Mouse (Mus musculus) small intestine, adult 2 months (tissue): ENCODE data around the gene Pou2f1. TPM values are rescaled to one million over a fixed set of nuclear protein-coding genes. Genes with fewer than 3 reads are reported as not detected.

Source experiments
- H3K27ac ChIP-seq: fragments of 200-500 bp; 2 replicates; pipeline ENCODE4 v1.5.1; 2012; ENCODE audit warnings: low read depth, low read length, control low read depth, inconsistent platforms; ENCODE audit not compliant: insufficient read depth
- H3K27me3 ChIP-seq: fragments of 200-500 bp; 2 replicates; pipeline ENCODE4 v1.6.1; 2012; ENCODE audit warnings: mild to moderate bottlenecking, moderate library complexity, low read length, inconsistent platforms; ENCODE audit not compliant: control insufficient read depth, insufficient read depth
- H3K36me3 ChIP-seq: fragments of 200-500 bp; 2 replicates; pipeline ENCODE4 v1.6.1; 2012; ENCODE audit warnings: mild to moderate bottlenecking, low read length, control low read depth, inconsistent platforms; ENCODE audit not compliant: control insufficient read depth, insufficient read depth
- H3K4me1 ChIP-seq: fragments of 200-500 bp; 2 replicates; pipeline ENCODE4 v1.6.1; 2012; ENCODE audit warnings: low read length, inconsistent platforms, mixed read lengths; ENCODE audit not compliant: control insufficient read depth, insufficient read depth, insufficient read length
- H3K4me3 ChIP-seq: fragments of 200-500 bp; 2 replicates; pipeline ENCODE4 v1.5.1; 2012; ENCODE audit warnings: low read depth, mild to moderate bottlenecking, control low read depth, inconsistent platforms, low read length, moderate library complexity
- CTCF ChIP-seq: fragments of 200-500 bp; IDR thresholded peaks from 2 replicates; pipeline ENCODE4 v1.5.1; 2012; ENCODE audit warnings: low read depth, mild to moderate bottlenecking, control low read depth, inconsistent platforms, low read length, moderate library complexity, mixed read lengths; ENCODE audit not compliant: insufficient replicate concordance, insufficient read length; ENCODE audit errors: extremely low read depth
- POLR2A ChIP-seq: fragments of 200-500 bp; IDR thresholded peaks from 2 replicates; pipeline ENCODE4 v1.6.1; 2012; ENCODE audit warnings: low read depth, mild to moderate bottlenecking, control low read depth, inconsistent platforms, low read length, moderate library complexity
- WGBS: fragments of 180-500 bp; shearing (Covaris S2); methylation state at CpG from one replicate; pipeline ENCODE4 v1.1.7; 2018; 5-methylcytosine and 5-hydroxymethylcytosine counted together
- polyA plus RNA-seq: library from polyadenylated mRNA; depleted of rRNA; stranded (reverse); fragments of >200 nt; gene quantifications from 2 replicates; pipeline ENCODE4 v1.2.3, GENCODE M21; 2012

Gene Pou2f1
- polyA plus RNA-seq, 1 experiment = 17.6 TPM

DNA sequence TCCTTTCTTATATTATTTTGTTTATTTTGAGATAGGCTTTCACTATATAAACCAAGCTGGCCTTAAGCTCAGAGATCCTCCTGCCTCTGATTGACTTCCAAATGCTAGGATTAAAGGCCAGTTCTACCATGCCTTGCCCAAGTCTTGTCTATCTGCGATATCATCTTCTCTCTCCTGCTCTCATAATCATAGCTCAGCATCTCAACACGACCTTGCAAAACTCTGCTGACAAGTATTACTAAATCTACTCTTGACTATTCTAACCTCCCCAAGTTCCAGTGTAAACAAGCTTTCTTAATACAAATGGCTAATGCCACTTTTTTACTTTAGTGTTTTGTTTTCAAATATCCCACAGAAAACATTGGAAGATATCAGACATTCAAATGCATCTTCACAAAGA lies 94.3 kb downstream of the Pou2f1 start:
- 87% methylated on average over 2 of the region's 2 CpGs for WGBS
- peaks cover 24% of the 10 kb centered on the region for H3K36me3 ChIP-seq

DNA sequence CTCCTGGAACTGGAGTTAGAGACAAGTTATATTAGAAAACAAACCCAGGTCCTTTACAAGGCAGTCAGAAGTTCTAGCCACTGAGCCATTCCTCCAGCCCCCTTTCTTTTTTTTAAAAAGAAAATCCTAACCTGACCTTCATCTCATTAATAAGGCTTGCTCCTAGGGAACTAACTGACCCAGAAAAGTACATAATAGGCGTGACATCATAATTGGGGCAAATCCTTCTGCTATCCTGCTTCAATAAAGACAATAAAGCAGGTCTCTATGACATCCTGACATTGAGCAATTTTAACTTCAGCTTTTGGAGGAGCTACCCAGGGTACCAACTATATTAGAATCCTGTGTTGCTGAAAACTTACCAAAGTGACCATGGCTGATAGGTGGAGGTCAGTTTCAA lies 98.9 kb downstream of the Pou2f1 start:
- Histone ChIP-seq H3K36me3 (peaks cover 36% of the 10 kb centered on the region), H3K4me3 (no peak overlapping the region), H3K4me1 (no peaks in the 10 kb centered on the region), H3K27ac (no peak overlapping the region), H3K27me3 (no peaks in the 10 kb centered on the region)
- TF ChIP-seq CTCF = no peak
- TF ChIP-seq POLR2A = no peak
- 73% methylated on average over 1 of the region's 1 CpGs for WGBS

More for the DNA sequence above, 94.3 kb downstream of the Pou2f1 start:
- no peaks in the 10 kb centered on the region for H3K4me1 ChIP-seq
- TF ChIP-seq POLR2A (no peak), CTCF (no peak)
- no peaks in the 10 kb centered on the region for H3K27me3 ChIP-seq
- H3K4me3 ChIP-seq = no peak overlapping the region
- no peak overlapping the region for H3K27ac ChIP-seq

DNA sequence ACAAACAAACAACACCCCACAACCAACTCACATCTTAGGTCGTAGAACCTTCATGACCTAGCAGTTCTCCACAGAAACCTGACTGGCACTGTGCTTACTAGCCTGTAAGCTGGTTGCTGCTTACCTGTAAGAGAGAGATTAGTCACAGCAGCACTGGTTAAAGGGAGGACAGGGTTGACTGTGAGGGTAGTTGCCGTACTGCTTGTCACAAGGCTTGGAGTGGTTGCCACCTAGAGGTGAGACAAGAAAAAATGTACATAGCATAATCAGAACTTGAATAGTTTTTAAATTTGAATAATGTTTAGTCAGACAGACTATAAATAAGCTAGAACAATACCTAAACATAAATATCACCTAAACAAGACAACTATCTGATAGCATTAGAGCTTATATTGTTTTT lies 110.8 kb downstream of the Pou2f1 start:
- WGBS = 91% methylated on average over 2 of the region's 2 CpGs
- peaks cover 27% of the 10 kb centered on the region for H3K36me3 ChIP-seq
- H3K27ac ChIP-seq = no peak overlapping the region
- TF ChIP-seq CTCF = no peak
- no peak for TF ChIP-seq POLR2A
- H3K27me3 ChIP-seq = no peaks in the 10 kb centered on the region
- H3K4me3 ChIP-seq = no peak overlapping the region
- no peaks in the 10 kb centered on the region for H3K4me1 ChIP-seq

DNA sequence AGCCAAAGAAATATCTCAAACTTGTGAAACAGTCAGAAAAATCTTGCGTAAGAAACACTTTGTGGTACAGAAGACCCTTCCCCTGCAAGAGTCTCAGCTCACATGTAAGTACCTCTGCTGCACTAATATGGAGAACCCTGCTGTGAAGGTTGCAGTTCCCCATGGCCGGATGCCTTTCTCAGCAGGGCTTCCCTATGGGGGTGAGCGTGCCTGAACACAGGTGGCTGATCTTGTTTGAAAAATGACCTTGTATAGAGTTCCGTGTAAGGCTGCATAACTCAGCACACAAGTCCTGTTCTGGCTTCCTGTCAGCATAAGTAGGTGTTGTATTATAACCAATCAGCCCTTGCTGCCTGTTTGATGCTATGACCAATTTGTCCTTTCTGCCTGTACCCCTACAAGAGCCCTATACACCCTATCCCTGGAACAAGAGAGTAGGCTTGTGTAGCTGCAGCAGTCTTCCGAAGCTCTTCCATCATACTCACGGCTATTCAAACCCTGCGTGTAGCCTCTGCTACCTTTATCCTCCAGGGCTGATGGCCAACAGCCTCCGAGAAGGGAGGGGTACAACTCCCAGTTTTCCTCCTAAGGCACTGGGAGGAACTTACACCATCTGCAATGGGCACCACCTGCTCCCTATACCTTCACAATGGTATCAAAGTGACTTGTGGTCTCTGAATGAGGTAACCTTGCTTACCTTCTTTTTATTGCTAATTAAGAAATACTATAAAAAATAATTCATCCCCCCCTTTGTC lies 120.2 kb downstream of the Pou2f1 start:
- no peak for TF ChIP-seq POLR2A
- no peak for TF ChIP-seq CTCF

DNA sequence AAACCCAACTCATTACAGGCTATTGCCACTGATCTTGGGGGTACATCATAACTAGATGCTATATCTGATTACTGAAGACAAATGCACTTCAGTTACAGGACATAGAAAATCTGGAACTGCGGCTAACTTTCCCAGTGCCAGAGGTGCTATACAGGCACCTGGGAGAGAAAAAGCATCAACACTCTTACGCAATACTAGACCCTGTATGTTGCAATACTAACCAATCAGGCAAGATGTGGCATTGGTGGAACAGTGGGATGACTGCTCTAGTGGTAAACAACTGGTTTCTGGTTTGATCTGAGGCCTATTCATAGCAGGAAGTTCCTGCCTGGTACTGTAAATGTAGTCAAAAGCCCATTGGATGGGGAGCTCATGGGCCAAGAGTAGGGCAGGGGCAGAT lies 123.7 kb downstream of the Pou2f1 start:
- TF ChIP-seq CTCF (no peak), POLR2A (no peak)
- H3K27me3 ChIP-seq = no peaks in the 10 kb centered on the region
- H3K27ac ChIP-seq = no peak overlapping the region
- no peaks in the 10 kb centered on the region for H3K4me1 ChIP-seq
- WGBS = 99% methylated on average over 2 of the region's 2 CpGs
- H3K36me3 ChIP-seq = peaks cover 28% of the 10 kb centered on the region
- H3K4me3 ChIP-seq = no peak overlapping the region

More for the DNA sequence above, 120.2 kb downstream of the Pou2f1 start:
- Histone ChIP-seq H3K4me1 (no peaks in the 10 kb centered on the region), H3K27ac (no peak overlapping the region), H3K36me3 (peaks cover 17% of the 10 kb centered on the region), H3K27me3 (no peaks in the 10 kb centered on the region), H3K4me3 (no peak overlapping the region)
- WGBS = 82% methylated on average over 8 of the region's 8 CpGs

DNA sequence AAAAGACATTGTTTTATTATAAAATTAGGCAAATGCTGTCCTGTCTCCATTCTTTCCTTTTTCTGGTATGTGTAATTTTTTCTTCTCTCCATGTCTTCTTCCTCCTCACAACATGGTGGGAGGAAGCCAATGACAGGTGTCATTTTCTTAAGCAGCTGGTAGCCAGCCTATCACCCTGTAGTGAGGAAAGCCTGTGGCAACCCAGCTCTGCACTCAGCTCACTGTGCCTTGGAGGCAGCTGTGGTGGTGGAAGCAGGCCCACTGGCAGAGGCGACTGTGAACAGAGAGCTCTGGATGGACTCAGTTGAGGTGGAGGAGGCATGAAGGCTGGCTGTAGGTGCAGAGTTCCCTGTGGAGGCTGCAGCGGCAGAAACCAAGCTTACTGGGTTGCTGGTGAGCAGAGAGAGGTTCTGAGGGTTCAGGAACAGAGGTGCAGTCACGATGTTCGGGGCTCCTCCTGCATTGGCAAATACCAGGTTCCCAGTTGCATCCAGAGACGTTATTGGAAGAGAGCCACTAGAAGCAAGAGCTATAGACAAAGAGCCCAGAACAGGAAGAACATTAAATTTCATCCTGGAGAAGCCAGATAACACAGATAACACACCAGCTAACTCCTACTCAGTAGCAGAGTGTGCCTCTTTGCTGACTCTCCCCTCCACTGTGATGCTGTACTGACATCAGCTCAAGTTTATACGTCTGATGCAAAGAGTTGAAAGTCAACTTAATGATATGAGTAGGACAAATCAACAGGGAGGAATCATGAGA lies 126.8 kb downstream of the Pou2f1 start:
- H3K4me3 ChIP-seq = no peak overlapping the region
- H3K27ac ChIP-seq = no peak overlapping the region
- H3K27me3 ChIP-seq = no peaks in the 10 kb centered on the region
- H3K36me3 ChIP-seq = peaks cover 23% of the 10 kb centered on the region
- no peak for TF ChIP-seq CTCF
- no peak for TF ChIP-seq POLR2A
- H3K4me1 ChIP-seq = no peaks in the 10 kb centered on the region
- WGBS = 81% methylated on average over 6 of the region's 6 CpGs

DNA sequence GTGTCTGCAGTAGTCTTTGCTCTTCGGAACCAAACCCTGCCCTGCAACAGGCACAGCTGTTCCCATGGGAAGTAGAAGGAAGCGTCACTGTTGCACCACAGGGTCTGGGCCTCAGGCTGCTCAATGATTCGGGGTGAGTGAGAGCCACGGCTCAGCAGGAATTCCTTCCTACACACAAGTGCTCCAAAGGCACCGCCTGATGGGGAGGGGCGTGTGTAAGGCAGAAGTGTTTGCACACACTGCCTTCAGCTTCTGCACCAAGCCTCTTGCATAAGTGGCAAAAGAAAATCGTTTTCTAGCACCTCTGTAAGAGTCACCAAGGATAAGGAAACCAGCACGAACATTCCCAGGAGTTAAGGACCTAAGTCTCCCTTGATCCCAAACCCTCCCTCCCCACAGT lies 127.8 kb downstream of the Pou2f1 start:
- WGBS = 64% methylated on average over 8 of the region's 8 CpGs
- no peak for TF ChIP-seq CTCF
- TF ChIP-seq POLR2A = no peak
- no peak overlapping the region for H3K27ac ChIP-seq
- H3K4me1 ChIP-seq = no peaks in the 10 kb centered on the region
- H3K4me3 ChIP-seq = no peak overlapping the region
- H3K36me3 ChIP-seq = peaks cover 20% of the 10 kb centered on the region
- no peaks in the 10 kb centered on the region for H3K27me3 ChIP-seq
